Mouse (Mus musculus): ENCODE data around the gene Sdr39u1.

Gene Sdr39u1

GRCm38 (mm10) chr14:55899701-55900413 is at the start of gene Sdr39u1:
Gene Sdr39u1, minus strand, starts transcription at chr14:55900293.
- DNase-seq (ENCODE audit: low read depth, low spot score): peak; percentile 88

DNA sequence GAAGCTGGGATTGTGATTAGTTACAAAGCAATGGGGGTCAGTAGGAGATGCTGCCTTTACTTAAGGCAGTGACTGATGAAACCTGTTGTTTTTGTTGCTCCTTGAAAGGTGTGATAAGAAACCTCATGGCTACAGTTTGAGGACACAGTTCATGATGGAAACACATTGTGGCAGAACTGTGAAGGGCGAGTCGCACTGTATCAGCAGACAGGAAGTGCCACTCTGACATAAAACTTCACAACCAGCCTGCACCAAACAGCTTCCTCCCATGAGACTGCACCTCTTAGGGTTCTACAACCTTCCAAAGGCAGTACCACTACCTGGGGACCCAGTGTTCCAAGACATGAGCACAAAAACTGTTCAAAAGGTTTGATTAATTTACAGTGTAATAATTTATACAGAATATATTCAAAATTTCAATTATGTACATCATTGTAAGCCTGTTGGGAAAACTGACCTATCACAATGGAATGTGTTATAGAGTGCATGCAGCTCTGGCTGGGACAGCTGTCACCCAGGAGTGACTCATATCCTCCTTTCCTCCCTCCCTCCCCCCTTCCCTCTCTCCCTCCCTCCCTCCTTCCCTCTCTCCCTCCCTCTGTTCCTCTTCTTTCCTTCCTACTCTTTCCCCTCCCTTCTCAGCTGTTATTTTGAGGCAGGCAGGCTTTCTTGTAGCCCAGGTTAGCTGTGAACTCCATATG is 46.3 kb upstream of the Sdr39u1 start:
- no peak for DNase-seq (ENCODE audit: low read depth, low spot score)

DNA sequence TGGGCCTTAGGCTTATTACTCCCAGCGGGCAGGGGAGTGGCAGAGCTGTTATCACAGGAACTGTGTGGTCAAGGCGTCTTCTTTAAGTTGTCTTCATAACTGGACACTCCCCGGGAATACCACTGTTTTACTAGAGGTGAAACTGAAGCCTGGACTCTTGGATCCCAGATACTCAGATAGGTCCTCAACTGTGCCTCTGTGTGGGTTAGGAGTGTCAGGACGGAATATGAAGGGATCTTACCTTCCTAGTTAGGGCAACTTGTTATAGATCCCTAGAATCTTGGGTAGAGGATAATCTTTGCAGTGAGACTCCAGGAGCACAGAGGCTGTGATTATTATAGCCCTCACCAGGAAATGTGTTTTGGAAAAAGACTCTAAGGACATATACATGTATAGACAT is 44.5 kb upstream of the Sdr39u1 start, which contains the start of gene Cma1:
Gene Cma1 (minus strand): TSS at position 101 of the 400 bp plus-strand sequence.
- no peak for DNase-seq (ENCODE audit: low read depth, low spot score)

GRCm38 (mm10) chr14:55943601-55944000 is 43.5 kb upstream of the Sdr39u1 start:
- no peak for DNase-seq (ENCODE audit: low read depth, low spot score)

DNA sequence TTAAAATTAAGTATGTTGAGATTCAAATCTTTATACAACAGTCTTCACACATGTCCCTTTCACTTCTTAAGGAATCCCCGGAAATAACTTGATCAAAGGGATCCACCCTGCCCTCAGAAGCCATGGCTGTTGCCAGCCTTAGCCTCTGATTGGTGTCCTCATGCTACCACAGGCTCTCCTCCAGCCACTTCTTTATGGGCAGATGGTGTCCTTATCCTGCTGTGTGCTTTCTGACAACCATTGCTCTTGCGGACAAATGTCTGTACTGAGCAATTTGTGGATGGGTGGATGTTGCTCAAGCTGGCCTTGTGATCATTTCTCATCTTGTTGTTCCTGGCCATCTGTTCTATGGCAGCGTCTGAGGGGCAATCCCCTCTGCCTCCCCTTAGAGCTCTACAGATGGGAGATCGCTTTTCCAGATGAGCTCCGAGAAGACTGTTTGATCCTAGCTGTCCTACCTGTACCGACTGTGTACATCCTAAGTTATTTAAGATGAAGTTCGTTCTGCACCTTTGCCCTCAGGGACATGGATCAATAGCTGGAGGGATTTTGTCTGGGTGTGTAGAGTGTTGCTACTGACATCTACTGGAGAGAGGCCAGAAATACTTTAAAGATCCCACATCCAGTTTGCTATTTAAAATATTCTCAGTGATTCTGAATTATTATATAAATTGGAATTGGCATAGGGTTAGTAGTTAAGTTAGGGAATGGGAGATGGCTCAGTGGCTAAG is 40.1 kb upstream of the Sdr39u1 start:
- DNase-seq (ENCODE audit: low read depth, low spot score): no peak

DNA sequence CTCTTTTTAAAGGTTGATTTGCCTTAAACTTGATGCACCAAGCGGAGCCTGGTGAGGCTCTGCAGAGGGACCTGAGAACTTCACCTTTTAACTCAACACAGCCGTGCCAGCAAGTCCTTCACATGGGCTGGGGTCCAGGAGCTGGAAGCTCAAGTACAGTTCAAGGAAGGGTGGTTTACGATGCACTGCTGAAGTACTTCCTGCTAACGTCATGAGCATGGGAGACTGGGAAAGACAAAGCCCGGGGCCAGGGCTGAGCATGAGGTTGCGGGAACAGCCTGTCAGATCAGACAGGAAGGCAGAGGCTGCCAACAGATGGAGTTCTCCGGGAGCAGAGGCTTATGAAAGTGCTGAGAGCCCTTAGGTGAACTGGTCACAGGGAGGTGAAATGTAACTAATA is 33.5 kb upstream of the Sdr39u1 start:
- DNase-seq (ENCODE audit: low read depth, low spot score): peak; percentile 16

DNA sequence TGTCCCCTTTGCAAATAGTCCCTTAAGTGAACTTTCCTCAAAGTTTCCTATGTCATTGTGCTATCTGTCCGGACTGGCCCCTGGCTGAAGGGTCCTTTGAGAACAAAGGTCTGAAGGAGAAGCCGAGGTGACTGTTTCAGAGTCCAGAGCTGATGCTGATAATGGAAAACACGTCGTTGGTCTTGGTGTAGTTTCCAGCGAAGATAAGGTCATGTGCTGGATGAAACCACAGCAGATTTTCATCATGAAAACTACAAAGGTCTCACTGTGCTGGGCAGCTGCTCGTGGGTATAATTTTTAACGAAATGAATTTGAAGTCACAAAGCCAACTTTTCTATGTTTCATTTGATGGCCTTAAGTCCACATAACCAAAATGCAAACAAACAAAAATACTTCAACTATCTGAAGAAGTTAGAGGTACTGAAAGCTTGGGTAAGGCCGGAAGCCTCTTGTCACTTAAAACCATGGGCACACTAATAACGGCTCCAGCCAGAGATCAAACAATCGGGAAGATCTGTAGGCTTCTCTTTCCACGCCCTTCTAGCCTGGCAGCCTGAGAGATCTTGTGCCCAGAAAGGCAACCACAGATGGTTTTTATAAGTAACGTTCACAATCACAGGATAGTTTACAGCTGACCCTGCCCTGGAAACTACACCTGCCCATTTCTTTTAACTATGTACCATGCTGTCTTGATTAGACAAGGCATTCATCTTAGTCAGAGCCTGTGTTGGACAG is 29.3 kb upstream of the Sdr39u1 start:
- no peak for DNase-seq (ENCODE audit: low read depth, low spot score)

DNA sequence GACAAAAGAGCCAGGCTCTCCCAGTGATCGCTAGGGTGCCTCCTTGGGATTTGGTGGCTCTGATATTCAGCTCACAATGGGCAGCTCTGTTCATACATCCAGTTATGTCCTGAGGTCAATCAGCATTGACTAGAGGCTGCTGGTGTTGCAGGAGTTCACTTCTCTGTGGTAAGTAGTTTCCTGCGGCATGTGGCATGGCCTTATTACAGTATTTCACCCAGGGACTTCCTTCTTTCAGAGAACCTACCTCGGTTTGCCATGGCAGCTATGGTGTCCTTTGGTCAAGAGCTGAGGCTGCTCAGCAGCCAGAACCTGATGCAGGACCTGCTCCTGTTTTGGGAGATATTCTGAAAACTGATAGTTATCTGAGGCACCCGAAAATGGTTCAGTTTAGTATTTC is 26.8 kb upstream of the Sdr39u1 start:
- no peak for DNase-seq (ENCODE audit: low read depth, low spot score)

DNA sequence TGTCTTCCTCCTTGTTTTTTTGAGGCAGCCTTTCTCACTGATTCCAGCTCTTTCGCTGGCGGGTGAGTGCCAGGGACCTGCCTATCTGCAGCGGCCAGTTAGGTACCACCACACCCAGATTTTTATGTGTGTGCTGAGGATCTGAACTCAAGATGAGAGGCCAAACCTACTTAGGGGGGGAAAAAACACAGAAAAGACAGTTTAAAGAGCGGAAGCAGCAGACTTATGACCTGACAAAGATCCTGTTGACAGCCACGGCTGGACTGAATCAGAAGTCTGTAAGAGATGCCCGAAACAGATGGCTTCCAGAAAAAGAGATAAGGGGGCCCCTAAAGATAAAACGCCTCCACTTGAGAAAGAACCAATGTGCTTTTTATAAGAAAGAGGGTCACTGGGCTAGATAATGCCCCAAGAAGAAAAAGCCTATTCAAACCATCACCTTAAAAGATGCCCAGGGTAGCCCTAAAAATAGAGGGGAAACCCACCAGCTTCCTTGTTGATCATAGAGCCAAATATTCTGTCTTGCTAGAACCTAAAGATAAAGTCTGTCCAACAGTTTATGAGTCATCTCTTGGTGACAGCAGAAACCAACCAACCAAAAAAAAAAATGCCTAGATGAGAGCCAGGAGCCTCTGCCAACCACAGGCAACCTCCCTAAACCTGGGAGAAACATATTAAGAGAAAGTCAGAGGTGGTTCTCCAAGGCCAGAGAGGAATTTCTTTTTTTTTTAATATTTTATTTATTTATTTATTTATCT is 22.6 kb upstream of the Sdr39u1 start:
- no peak for DNase-seq (ENCODE audit: low read depth, low spot score)

GRCm38 (mm10) chr14:55918240-55919082 is 18.4 kb upstream of the Sdr39u1 start:
- peak; percentile 77 for DNase-seq (ENCODE audit: low read depth, low spot score)

DNA sequence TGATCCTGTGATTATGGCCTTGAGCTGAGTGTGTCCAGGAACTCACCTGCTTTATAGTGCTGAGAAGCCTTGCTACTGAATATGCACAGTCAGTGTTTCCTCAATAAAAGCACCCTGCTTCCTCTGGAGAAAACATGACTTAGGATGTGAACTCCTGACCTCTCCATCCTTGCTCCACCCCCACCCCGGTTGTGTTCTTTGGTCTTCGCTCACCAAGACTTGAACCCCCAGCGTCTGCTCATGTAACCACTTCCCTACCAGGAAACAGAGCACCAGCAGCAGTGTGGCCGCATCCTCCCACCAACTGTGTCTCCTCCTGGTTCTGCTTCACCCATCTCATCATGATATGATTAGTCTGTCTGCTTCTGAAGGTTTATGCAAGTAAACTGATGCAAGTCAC is 13.3 kb upstream of the Sdr39u1 start:
- no peak for DNase-seq (ENCODE audit: low read depth, low spot score)

- DNase-seq (ENCODE audit: low read depth, low spot score): no peak
Observed at GRCm38 (mm10) chr14:55905518-55905917, 5.4 kb upstream of the Sdr39u1 start.

GRCm38 (mm10) chr14:55900414-55900755 is 292 bp upstream of the Sdr39u1 start:
- no peak for DNase-seq (ENCODE audit: low read depth, low spot score)

GRCm38 (mm10) chr14:55898947-55899346 is 1.1 kb downstream of the Sdr39u1 start:
- no peak for DNase-seq (ENCODE audit: low read depth, low spot score)

DNA sequence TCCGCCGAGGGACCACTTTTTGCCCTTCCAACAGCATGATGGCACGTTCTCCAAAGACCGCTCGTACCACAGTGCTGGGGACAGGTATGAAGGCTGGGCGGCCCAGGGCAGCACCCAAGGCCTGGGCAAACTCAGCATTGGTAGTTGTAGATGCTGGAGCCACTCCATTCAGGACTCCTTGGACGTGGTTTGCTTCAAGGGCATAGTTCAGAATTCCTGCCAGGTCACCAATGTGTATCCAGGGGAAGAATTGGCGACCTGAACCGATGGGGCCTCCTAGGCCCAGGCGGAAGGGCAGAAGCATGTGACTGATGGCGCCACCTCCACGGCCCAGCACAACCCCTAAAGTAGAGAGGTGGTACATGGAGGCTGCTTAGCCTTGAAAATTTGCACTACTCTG is 2.4 kb downstream of the Sdr39u1 start:
- no peak for DNase-seq (ENCODE audit: low read depth, low spot score)

- DNase-seq (ENCODE audit: low read depth, low spot score): no peak
Observed at GRCm38 (mm10) chr14:55886571-55887382, 13.3 kb downstream of the Sdr39u1 start.

DNA sequence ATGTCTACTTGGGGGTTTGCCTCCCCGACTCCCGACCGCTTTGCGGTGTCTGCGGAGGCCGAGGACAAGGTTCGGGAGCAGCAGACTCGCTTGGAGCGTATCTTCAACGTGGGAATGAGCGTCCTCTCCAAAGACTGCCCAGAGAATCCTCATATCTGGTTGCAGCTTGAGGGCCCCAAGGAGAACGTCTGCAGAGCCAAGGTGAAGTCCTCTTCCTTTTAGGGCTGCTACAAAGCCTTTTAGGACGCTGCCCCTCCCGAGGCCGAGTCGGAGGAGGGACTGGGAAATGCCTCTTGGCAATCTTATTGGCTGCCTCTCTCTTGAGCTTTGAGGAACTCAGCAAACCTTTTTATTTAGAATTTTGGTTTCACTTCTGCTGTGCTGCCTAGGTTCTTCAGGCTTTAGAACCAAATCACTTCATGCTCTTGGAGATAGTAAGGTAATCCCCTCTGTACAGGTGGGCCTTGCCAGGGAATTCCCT is 14.3 kb downstream of the Sdr39u1 start:
- peak; percentile 62 for DNase-seq (ENCODE audit: low read depth, low spot score)

GRCm38 (mm10) chr14:55885114-55885790 is 14.8 kb downstream of the Sdr39u1 start:
- no peak for DNase-seq (ENCODE audit: low read depth, low spot score)

DNA sequence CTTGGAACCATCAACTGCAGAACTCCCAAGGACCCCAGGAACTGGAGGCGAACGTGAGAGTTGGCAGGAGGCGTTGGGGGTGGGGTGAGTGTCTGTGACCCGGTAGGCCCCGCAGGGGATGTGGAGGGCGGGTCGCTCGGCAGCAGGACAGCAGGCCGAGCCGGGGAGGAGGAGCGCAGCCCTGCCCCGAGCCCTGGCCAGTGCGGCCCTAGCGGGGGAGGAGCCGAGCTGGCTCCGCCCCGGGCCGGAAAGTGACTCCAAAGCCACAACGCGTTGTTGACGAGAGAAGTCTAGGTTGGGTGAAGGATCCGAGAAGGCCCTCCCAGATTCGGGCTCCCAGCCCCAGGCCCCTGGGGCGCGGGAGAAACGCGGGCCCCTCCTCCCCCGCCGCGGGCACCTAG is 15.4 kb downstream of the Sdr39u1 start, which contains the start of gene Khnyn:
Gene Khnyn (plus strand): TSS at position 235 of the 401 bp plus-strand sequence.
- DNase-seq (ENCODE audit: low read depth, low spot score): peak; percentile 90

Measured in skeletal muscle tissue, adult 2 months (tissue).